Mouse (Mus musculus) liver, embryonic 16.5 days (tissue): ENCODE results near the gene Ldb2. TPM values are rescaled to one million over a fixed set of nuclear protein-coding genes. Genes with fewer than 3 reads are reported as not detected.

Source experiments
- ATAC-seq: fragments of 200-750 bp; cut with Nextera tagmentation; 2 replicates; pipeline ENCODE4 v1.8.0; 2017; ENCODE audit warnings: low read depth, mild to moderate bottlenecking, moderate number of reproducible peaks, moderate library complexity
- H3K27ac ChIP-seq: fragments of 300-500 bp; sonication (generic); 2 replicates; pipeline ENCODE4 v1.5.1; 2014; ENCODE audit warnings: mild to moderate bottlenecking, low read length
- H3K27me3 ChIP-seq: fragments of 300-500 bp; sonication (generic); 2 replicates; pipeline ENCODE4 v1.6.1; 2014; ENCODE audit warnings: low read depth, low read length, mixed read lengths; ENCODE audit not compliant: control insufficient read depth, insufficient read depth
- H3K36me3 ChIP-seq: fragments of 300-500 bp; sonication (generic); 2 replicates; pipeline ENCODE4 v1.6.1; 2014; ENCODE audit warnings: mild to moderate bottlenecking; ENCODE audit not compliant: control insufficient read depth, insufficient read depth
- H3K4me1 ChIP-seq: fragments of 300-500 bp; sonication (generic); 2 replicates; pipeline ENCODE4 v1.6.1; 2014; ENCODE audit warnings: low read depth, low read length, mixed read lengths; ENCODE audit not compliant: control insufficient read depth
- H3K4me2 ChIP-seq: fragments of 300-500 bp; sonication (generic); 2 replicates; pipeline ENCODE4 v1.6.1; 2014; ENCODE audit warnings: low read depth, low read length, mixed read lengths
- H3K4me3 ChIP-seq: fragments of 300-500 bp; sonication (generic); 2 replicates; pipeline ENCODE4 v1.5.1; 2014; ENCODE audit warnings: low read depth, mild to moderate bottlenecking, low read length
- H3K9ac ChIP-seq: fragments of 300-500 bp; sonication (generic); 2 replicates; pipeline ENCODE4 v1.6.1; 2014; ENCODE audit warnings: low read depth, low read length
- H3K9me3 ChIP-seq: fragments of 300-500 bp; sonication (generic); replicated peaks from 2 replicates; pipeline ENCODE4 v1.6.1; 2016; ENCODE audit warnings: low read length; ENCODE audit not compliant: control insufficient read depth
- WGBS: fragments of 180-500 bp; shearing (Covaris S2); extraction: QIAGEN DNeasy Blood & Tissue Kit; methylation state at CpG from one replicate; pipeline ENCODE4 v1.1.7; 2014; ENCODE audit not compliant: insufficient replicate concordance; 5-methylcytosine and 5-hydroxymethylcytosine counted together
- polyA plus RNA-seq: library from polyadenylated mRNA; unstranded; fragments of >200 nt; fragmentation: Nextera tagmentation; extraction: Ambion mirVana; gene quantifications from 2 replicates; pipeline ENCODE4 v1.2.1, GENCODE M21; 2015

Ldb2 gene
- polyA plus RNA-seq, 1 experiment from 2014 or later = 5.9 TPM

DNA sequence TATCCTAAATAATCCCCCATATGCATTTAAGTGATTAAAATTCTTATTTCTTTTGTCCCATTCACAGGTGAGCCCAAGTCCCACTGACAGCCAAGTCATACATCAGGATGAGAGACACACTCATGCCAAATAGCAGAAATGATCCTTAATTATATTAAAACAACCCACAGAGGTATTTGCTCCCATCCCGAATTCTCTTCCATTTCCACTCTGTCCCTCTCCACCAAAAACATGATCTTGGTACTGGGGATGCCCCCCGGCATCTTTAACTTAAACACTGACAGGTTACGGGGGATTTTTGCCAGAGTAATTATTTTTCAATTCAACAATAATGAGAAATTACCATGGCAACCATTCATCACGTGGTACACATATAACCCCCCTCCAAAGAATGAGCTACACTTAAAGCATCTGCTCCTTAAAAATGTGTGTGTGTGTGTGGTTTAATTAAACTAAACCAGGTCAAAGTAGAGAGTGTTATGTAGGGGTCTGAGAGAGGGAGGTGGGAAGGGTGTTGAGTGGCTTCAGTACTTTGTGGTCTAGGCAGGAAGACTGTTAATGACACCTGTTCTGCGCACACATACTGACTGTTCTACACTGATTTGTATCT is 123.2 kb downstream of the Ldb2 start:
- Histone ChIP-seq H3K4me3 (no peak overlapping the region), H3K9me3 (no peaks in the 10 kb centered on the region), H3K36me3 (no peaks in the 10 kb centered on the region), H3K4me2 (no peak overlapping the region), H3K27ac (no peak overlapping the region), H3K9ac (no peak overlapping the region), H3K27me3 (no peaks in the 10 kb centered on the region), H3K4me1 (no peaks in the 10 kb centered on the region)
- 63% methylated on average over 5 of the region's 5 CpGs for WGBS
- ATAC-seq = no peak

DNA sequence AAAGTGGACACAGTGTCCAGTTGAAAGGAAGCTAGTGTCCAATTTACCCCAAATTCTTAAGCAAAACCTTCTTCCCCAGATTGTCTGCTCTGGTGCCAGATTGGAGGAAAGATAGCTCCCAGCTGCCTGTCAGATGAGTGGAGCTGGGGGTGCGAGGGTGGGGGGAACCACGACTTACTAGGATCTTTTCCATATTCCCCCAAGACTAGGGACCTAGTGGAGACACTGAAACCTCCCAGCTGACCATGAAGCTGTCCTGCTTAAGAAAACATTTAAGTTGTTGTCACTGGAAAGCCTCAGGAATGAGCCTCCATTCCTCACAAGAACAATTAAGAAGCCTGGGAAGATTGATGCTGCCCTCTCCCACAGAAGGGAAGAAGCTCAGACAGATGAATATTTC is 129.1 kb downstream of the Ldb2 start:
- no peak overlapping the region for H3K9ac ChIP-seq
- no peaks in the 10 kb centered on the region for H3K27me3 ChIP-seq
- no peak for ATAC-seq
- H3K36me3 ChIP-seq = no peaks in the 10 kb centered on the region
- no peak overlapping the region for H3K4me2 ChIP-seq
- WGBS = 32% methylated on average over 2 of the region's 2 CpGs
- H3K4me1 ChIP-seq = no peaks in the 10 kb centered on the region
- H3K4me3 ChIP-seq = no peak overlapping the region
- no peaks in the 10 kb centered on the region for H3K9me3 ChIP-seq
- no peak overlapping the region for H3K27ac ChIP-seq

DNA sequence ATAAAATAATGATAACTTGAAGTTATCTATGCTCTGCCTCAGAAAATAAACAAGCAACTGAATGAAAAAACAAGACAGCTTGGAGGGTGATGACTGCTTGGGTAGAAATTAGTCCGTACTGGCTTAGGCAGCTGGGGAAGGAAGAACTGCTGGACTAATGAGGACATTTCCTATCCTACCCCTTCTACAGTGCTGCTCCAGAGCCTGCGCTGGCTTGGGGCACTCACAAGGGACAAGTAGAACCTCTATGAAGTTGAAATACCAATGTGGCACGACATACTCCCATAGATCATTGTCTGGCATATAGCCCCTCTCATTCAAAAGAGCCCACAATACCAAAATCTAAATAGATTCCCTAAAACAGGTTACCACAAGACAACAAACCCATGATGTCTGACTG is 131.6 kb downstream of the Ldb2 start:
- H3K27ac ChIP-seq = no peak overlapping the region
- H3K4me3 ChIP-seq = no peak overlapping the region
- H3K4me2 ChIP-seq = no peak overlapping the region
- no peaks in the 10 kb centered on the region for H3K27me3 ChIP-seq
- no peaks in the 10 kb centered on the region for H3K4me1 ChIP-seq
- H3K9me3 ChIP-seq = no peaks in the 10 kb centered on the region
- H3K9ac ChIP-seq = no peak overlapping the region
- H3K36me3 ChIP-seq = no peaks in the 10 kb centered on the region
- WGBS = 72% methylated on average over 3 of the region's 3 CpGs
- ATAC-seq = no peak

DNA sequence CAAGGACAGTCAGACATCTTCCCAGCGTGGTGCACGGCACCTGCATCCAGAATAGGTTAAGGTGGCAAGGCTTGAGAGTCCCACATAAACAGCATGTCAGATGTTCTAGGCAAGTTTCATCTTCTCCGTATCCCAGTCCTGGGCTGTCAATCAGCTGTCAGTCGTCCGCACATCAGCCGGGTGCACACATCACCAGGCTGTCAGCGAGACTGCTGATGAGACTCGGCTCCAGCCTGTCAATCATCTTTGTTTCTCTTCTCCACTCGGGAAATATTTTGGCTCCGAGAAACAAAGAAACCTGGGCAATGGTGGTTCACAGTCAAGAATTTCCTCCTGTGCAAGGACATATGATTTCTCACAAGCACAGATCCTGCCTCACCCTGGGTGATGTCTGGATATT is 132.1 kb downstream of the Ldb2 start:
- Histone ChIP-seq H3K4me1 (no peaks in the 10 kb centered on the region), H3K27me3 (no peaks in the 10 kb centered on the region), H3K9ac (no peak overlapping the region), H3K4me3 (no peak overlapping the region), H3K4me2 (no peak overlapping the region), H3K27ac (no peak overlapping the region), H3K36me3 (no peaks in the 10 kb centered on the region), H3K9me3 (no peaks in the 10 kb centered on the region)
- no peak for ATAC-seq
- WGBS = 66% methylated on average over 10 of the region's 10 CpGs

DNA sequence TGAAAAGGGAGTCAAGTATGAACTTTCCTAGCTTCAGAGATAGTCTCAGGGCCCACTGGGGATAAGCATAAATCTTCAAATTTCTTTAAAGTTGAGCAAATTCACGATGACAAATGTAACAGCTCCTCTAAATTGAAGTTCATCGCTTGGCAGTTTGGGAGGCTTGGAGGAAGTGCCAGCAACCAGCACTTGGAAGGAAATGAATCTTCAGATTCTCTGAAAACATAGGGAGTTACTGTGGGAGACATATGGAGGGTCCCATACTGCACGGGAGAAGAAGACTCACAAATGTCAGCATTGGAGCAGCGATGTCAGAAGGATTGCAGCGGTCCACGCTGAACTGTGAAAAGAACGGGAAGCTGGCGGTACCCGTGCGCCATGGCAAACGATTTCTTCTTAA is 139.8 kb downstream of the Ldb2 start:
- ATAC-seq = no peak
- WGBS = 68% methylated on average over 11 of the region's 11 CpGs

DNA sequence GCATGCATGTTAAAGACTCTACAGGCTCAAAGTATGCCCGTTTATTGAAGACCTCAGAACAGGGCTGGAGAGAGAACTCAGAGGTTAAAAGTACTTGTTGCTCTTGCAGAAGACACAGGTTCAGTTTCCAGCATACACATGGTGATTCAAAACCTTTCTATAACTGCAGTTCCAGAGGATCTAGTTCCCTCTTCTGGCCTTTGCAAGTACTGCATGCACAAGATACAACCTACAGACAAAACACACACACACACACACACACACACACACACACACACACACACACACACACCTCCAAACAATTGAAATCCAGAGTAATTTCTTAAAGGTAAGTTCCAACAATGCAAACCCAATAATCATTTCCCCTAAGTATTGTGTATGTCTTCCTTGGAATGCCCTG is 142.8 kb downstream of the Ldb2 start:
- Histone ChIP-seq H3K36me3 (no peaks in the 10 kb centered on the region), H3K4me1 (no peaks in the 10 kb centered on the region), H3K27me3 (no peaks in the 10 kb centered on the region), H3K4me3 (no peak overlapping the region), H3K4me2 (no peak overlapping the region), H3K27ac (no peak overlapping the region), H3K9ac (no peak overlapping the region), H3K9me3 (no peaks in the 10 kb centered on the region)
- ATAC-seq = no peak
- 55% methylated on average over 1 of the region's 1 CpGs for WGBS

More for the DNA sequence above, 139.8 kb downstream of the Ldb2 start:
- Histone ChIP-seq H3K27ac (no peak overlapping the region), H3K4me2 (no peak overlapping the region), H3K36me3 (no peaks in the 10 kb centered on the region), H3K4me3 (no peak overlapping the region), H3K9me3 (no peaks in the 10 kb centered on the region), H3K4me1 (no peaks in the 10 kb centered on the region), H3K9ac (no peak overlapping the region), H3K27me3 (no peaks in the 10 kb centered on the region)

DNA sequence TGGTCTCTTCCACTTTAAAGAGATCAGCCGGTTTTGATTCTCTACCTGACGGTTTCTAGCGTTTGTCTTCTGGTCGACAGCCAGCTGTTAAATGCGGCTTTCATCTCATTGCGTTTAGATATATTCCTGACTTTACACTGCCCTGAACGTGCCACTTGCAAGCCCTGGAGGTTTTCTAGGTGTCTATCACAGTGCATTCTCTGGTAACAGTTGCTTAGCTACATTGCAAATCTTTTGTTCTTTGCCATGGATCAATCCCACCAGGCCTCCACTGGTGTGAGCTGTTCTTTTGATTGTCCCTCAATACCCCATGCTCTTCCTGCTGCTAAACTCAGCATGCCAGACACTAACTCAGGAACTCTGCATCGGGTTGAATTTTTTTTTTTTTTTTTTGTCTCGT is 145.1 kb downstream of the Ldb2 start:
- no peak overlapping the region for H3K27ac ChIP-seq
- H3K9me3 ChIP-seq = no peaks in the 10 kb centered on the region
- no peaks in the 10 kb centered on the region for H3K4me1 ChIP-seq
- 48% methylated on average over 9 of the region's 9 CpGs for WGBS
- H3K27me3 ChIP-seq = no peaks in the 10 kb centered on the region
- no peak overlapping the region for H3K4me3 ChIP-seq
- no peak overlapping the region for H3K4me2 ChIP-seq
- ATAC-seq = no peak
- H3K36me3 ChIP-seq = no peaks in the 10 kb centered on the region
- H3K9ac ChIP-seq = no peak overlapping the region

DNA sequence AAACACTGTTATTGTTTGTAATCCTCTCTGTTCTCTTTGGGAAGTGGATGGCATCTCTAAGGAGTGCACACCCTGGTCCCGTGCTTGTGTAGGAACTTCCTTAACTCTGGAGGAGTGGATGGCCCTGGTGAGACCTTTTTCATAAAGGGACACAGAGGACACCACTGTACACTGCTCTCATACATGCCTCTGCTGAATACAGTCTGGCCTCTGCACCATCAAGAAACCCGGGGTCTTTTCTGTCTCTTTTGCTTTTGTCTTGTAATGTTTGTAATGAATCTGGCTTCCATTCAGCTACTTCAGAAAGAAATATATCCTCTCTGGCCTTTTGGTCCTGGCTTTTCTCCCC is 152.7 kb downstream of the Ldb2 start:
- Histone ChIP-seq H3K9me3 (no peaks in the 10 kb centered on the region), H3K4me3 (no peak overlapping the region), H3K27ac (no peak overlapping the region), H3K9ac (no peak overlapping the region), H3K27me3 (no peaks in the 10 kb centered on the region), H3K36me3 (no peaks in the 10 kb centered on the region), H3K4me1 (no peaks in the 10 kb centered on the region), H3K4me2 (no peak overlapping the region)
- 40% methylated on average over 2 of the region's 2 CpGs for WGBS
- ATAC-seq = no peak

DNA sequence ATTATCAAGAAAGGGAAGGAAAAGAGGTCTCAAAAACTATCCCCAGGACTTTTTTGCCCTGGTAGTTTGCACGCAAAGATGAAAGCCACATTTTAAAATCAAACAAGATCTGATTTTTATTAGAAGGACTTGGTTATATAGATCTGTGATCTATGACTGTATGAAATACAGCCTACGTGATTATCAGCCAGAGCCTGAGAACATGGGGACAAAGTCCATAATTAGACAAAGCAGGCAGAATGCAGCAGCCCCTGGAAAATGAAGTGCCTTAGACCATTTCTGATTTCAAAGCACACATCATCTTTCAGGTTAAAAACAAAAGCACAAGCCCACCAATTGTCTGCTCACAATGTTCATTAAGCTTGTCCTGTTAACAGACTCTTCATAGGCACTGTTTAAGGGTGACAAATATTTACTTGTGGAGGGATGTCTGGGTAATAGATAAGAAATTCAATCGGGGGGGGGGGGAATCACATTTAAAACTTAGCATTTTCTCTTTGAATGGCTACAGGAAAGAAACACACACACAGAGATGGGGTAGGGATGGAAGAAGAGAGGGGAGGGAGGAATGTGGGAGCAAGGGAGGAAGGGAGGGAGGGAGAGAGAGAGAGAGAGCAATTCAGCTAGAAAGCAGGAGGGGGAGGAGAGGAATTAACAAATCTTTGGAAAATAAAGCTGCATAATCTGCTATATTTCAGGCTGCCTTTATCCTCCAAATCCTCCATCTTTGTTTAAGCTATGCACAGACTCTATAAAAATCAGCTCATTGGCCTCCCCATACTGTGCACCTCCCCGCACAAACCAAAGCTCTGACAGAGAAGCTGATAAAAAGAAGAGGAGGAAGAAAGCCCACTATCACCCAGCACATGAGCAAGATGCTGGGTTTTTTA is 153.3 kb downstream of the Ldb2 start:
- Histone ChIP-seq H3K4me3 (no peak overlapping the region), H3K4me2 (no peak overlapping the region), H3K27ac (no peak overlapping the region), H3K9me3 (no peaks in the 10 kb centered on the region), H3K9ac (no peak overlapping the region), H3K36me3 (no peaks in the 10 kb centered on the region), H3K27me3 (no peaks in the 10 kb centered on the region), H3K4me1 (no peaks in the 10 kb centered on the region)
- ATAC-seq = no peak
- WGBS = 47% methylated on average over 4 of the region's 4 CpGs
